Mouse (Mus musculus) kidney, embryonic 15.5 days (tissue): ENCODE measurements around the gene Rpl15. TPM values are rescaled to one million over a fixed set of nuclear protein-coding genes. Genes with fewer than 3 reads are reported as not detected.

Experiments used
- polyA plus RNA-seq: library from polyadenylated mRNA; unstranded; fragments of >200 nt; fragmentation: Nextera tagmentation; extraction: Ambion mirVana; gene quantifications from 2 replicates; pipeline ENCODE4 v1.2.1, GENCODE M21; 2015

The Rpl15 gene
- polyA plus RNA-seq, 1 experiment from 2014 or later: 429 TPM

Other genes starting within 250 kb of the Rpl15 start
- 9.6 and 9.9 TPM in 2 replicates for gene Nr1d2, start 32.3 kb downstream of the Rpl15 start, polyA plus RNA-seq
- 15.0 and 17.6 TPM in 2 replicates for gene Nkiras1, start 255 bp downstream of the Rpl15 start, polyA plus RNA-seq
- gene Ube2e1, start 60.5 kb upstream of the Rpl15 start, polyA plus RNA-seq: 140 and 148 TPM in 2 replicates